Mouse (Mus musculus) kidney, embryonic 14.5 days (tissue): ENCODE results near the gene N4bp1. TPM values are rescaled to one million over a fixed set of nuclear protein-coding genes. Genes with fewer than 3 reads are reported as not detected.

Experiments used
- ATAC-seq: fragments of 200-750 bp; cut with Nextera tagmentation; 2 replicates; pipeline ENCODE4 v1.8.0; 2017; ENCODE audit warnings: moderate number of reproducible peaks, mild to moderate bottlenecking, moderate TSS enrichment, moderate library complexity; ENCODE audit not compliant: low FRiP score, low TSS enrichment
- H3K27ac ChIP-seq: fragments of 300-500 bp; sonication (generic); 2 replicates; pipeline ENCODE4 v1.5.1; 2014; ENCODE audit warnings: low read depth, mild to moderate bottlenecking, low read length, moderate library complexity, mixed read lengths
- H3K27me3 ChIP-seq: fragments of 300-500 bp; sonication (generic); 2 replicates; pipeline ENCODE4 v1.6.1; 2014; ENCODE audit warnings: mild to moderate bottlenecking, low read length; ENCODE audit not compliant: control insufficient read depth, insufficient read depth
- H3K36me3 ChIP-seq: fragments of 300-500 bp; sonication (generic); 2 replicates; pipeline ENCODE4 v1.6.1; 2014; ENCODE audit warnings: low read length, mixed read lengths; ENCODE audit not compliant: control insufficient read depth, insufficient read depth
- H3K4me1 ChIP-seq: fragments of 300-500 bp; sonication (generic); 2 replicates; pipeline ENCODE4 v1.6.1; 2014; ENCODE audit warnings: low read length, mixed read lengths; ENCODE audit not compliant: control insufficient read depth, insufficient read depth
- H3K4me2 ChIP-seq: fragments of 300-500 bp; sonication (generic); replicated peaks from 2 replicates; pipeline ENCODE4 v1.6.1; 2014; ENCODE audit warnings: low read depth, mild to moderate bottlenecking, low read length
- H3K4me3 ChIP-seq: fragments of 300-500 bp; sonication (generic); 2 replicates; pipeline ENCODE4 v1.5.1; 2014; ENCODE audit warnings: mild to moderate bottlenecking, low read length
- H3K9ac ChIP-seq: fragments of 300-500 bp; sonication (generic); 2 replicates; pipeline ENCODE4 v1.6.1; 2014; ENCODE audit warnings: low read depth, mild to moderate bottlenecking, low read length, moderate library complexity
- H3K9me3 ChIP-seq: fragments of 300-500 bp; sonication (generic); 2 replicates; pipeline ENCODE4 v1.6.1; 2016; ENCODE audit warnings: low read length; ENCODE audit not compliant: control insufficient read depth
- whole genome bisulfite sequencing: fragments of 180-500 bp; shearing (Covaris S2); extraction: QIAGEN DNeasy Blood & Tissue Kit; methylation state at CpG from one replicate; pipeline ENCODE4 v1.1.7; 2014; 5-methylcytosine and 5-hydroxymethylcytosine counted together
- polyA plus RNA-seq: library from polyadenylated mRNA; unstranded; fragments of >200 nt; fragmentation: Nextera tagmentation; extraction: Ambion mirVana; gene quantifications from 2 replicates; pipeline ENCODE4 v1.2.1, GENCODE M21; 2014

N4bp1 gene
- polyA plus RNA-seq, 1 experiment from 2014 or later, result 13.2 TPM

- no peak for ATAC-seq
- WGBS, result 72% methylated on average over 5 of the region's 5 CpGs
- no peaks in the 10 kb centered on the region for H3K36me3 ChIP-seq
- no peak overlapping the region for H3K9ac ChIP-seq
- no peaks in the 10 kb centered on the region for H3K4me1 ChIP-seq
- no peaks in the 10 kb centered on the region for H3K27me3 ChIP-seq
- no peaks in the 10 kb centered on the region for H3K9me3 ChIP-seq
- no peak overlapping the region for H3K27ac ChIP-seq
- H3K4me3 ChIP-seq, result no peak overlapping the region
- H3K4me2 ChIP-seq, result no peak overlapping the region
Observed at GRCm38 (mm10) chr8:86762806-86763205, 122.3 kb downstream of the N4bp1 start.

DNA sequence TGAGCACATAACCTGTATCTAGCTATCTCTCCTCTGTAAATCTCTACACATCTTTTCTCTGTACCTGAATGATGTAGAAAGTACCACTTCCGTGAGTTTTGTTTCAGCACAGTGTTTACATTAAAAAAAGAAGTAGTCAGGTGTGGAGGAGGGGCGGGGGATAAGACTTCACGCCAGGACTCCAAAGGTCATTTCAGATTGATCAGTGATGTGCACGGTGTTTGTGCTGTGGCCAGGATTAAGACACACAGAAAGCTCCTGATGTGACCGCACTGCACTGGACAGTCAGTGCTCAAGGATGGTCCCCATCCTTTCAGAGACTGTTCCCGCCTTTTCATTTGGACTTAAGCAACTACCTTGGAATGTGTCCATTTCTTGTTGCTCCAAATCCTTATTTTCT lies 124.3 kb downstream of the N4bp1 start:
- no peak for ATAC-seq
- 77% methylated on average over 6 of the region's 6 CpGs for WGBS
- Histone ChIP-seq H3K4me1 (no peaks in the 10 kb centered on the region), H3K9ac (no peak overlapping the region), H3K4me2 (no peak overlapping the region), H3K27ac (no peak overlapping the region), H3K27me3 (no peaks in the 10 kb centered on the region), H3K4me3 (no peak overlapping the region), H3K9me3 (no peaks in the 10 kb centered on the region), H3K36me3 (no peaks in the 10 kb centered on the region)

DNA sequence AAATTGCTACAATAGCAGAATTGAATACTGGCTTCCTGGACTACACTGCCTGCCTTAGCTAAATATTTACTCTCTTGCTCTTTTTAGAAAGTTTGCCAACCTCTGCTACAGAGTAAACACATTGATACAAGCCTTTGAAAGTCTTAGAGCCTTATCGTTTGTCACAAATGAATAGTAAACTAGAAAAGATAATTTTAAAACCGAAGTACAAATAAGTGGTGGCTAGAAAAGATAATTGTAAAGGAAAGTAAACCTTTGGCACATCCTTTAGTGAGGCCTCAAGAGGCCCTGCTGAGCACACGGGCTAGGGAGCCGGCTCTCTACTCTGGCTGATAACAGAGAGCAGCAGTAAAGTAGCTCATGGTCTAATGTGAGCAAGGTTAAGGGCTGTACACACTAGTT lies 126.0 kb downstream of the N4bp1 start:
- WGBS, result 62% methylated on average over 4 of the region's 4 CpGs
- H3K36me3 ChIP-seq, result no peaks in the 10 kb centered on the region
- no peak overlapping the region for H3K4me3 ChIP-seq
- H3K4me2 ChIP-seq, result no peak overlapping the region
- H3K9ac ChIP-seq, result no peak overlapping the region
- H3K4me1 ChIP-seq, result no peaks in the 10 kb centered on the region
- no peak overlapping the region for H3K27ac ChIP-seq
- H3K27me3 ChIP-seq, result no peaks in the 10 kb centered on the region
- no peak for ATAC-seq
- no peaks in the 10 kb centered on the region for H3K9me3 ChIP-seq

GRCm38 (mm10) chr8:86758651-86759050 lies 126.4 kb downstream of the N4bp1 start:
- 87% methylated on average over 3 of the region's 3 CpGs for WGBS

More at GRCm38 (mm10) chr8:86758651-86759050, 126.4 kb downstream of the N4bp1 start:
- no peak for ATAC-seq
- no peak overlapping the region for H3K4me2 ChIP-seq
- no peaks in the 10 kb centered on the region for H3K27me3 ChIP-seq
- H3K9ac ChIP-seq, result no peak overlapping the region
- H3K27ac ChIP-seq, result no peak overlapping the region
- H3K9me3 ChIP-seq, result no peaks in the 10 kb centered on the region
- H3K4me1 ChIP-seq, result no peaks in the 10 kb centered on the region
- no peaks in the 10 kb centered on the region for H3K36me3 ChIP-seq
- H3K4me3 ChIP-seq, result no peak overlapping the region

Other genes with a start within 250 kb of the N4bp1 start
- 5.6 and 6.7 TPM in 2 replicates for gene Gm10638, start 139.6 kb downstream of the N4bp1 start, polyA plus RNA-seq
- 50.3 and 54.0 TPM in 2 replicates for gene Siah1a, start 139.3 kb downstream of the N4bp1 start, polyA plus RNA-seq